Mouse (Mus musculus) C2C12 (cell line): ENCODE results near the gene Ppcs. TPM values are rescaled to one million over a fixed set of nuclear protein-coding genes. Genes with fewer than 3 reads are reported as not detected.

Experiments used
- H3K27me3 ChIP-seq: one replicate; pipeline ENCODE4 v1.6.1; 2011; ENCODE audit not compliant: control insufficient read depth, insufficient read depth, insufficient read length
- H3K36me3 ChIP-seq: one replicate; pipeline ENCODE4 v1.6.1; 2011; ENCODE audit not compliant: control insufficient read depth, insufficient read depth
- H3K4me3 ChIP-seq: one replicate; pipeline ENCODE4 v1.5.1; 2011; ENCODE audit warnings: mild to moderate bottlenecking, control low read depth; ENCODE audit not compliant: poor library complexity, insufficient read depth, severe bottlenecking
- H3K79me2 ChIP-seq: one replicate; pipeline ENCODE4 v1.6.1; 2011; ENCODE audit not compliant: control insufficient read depth, insufficient read depth
- H3K79me3 ChIP-seq: one replicate; pipeline ENCODE4 v1.6.1; 2011; ENCODE audit warnings: low read depth, control low read depth
- H3ac ChIP-seq: one replicate; pipeline ENCODE3; 2011; ENCODE audit warnings: low read depth; ENCODE audit not compliant: control insufficient read depth, insufficient read length
- CEBPB ChIP-seq: IDR thresholded peaks from one replicate; pipeline ENCODE4 v1.6.1; 2011; ENCODE audit warnings: low read depth, mild to moderate bottlenecking, control low read depth, moderate library complexity
- CTCF ChIP-seq: IDR thresholded peaks from one replicate; pipeline ENCODE4 v1.5.1; 2011; ENCODE audit not compliant: control insufficient read depth, insufficient read depth, insufficient read length
- FOSL1 ChIP-seq: IDR thresholded peaks from one replicate; pipeline ENCODE4 v1.8.0; 2011; ENCODE audit warnings: mild to moderate bottlenecking, low read length; ENCODE audit not compliant: poor library complexity, insufficient read depth, severe bottlenecking
- MAX ChIP-seq: IDR thresholded peaks from one replicate; pipeline ENCODE4 v1.6.1; 2011; ENCODE audit warnings: mild to moderate bottlenecking, control low read depth
- MYOD1 ChIP-seq: IDR thresholded peaks from one replicate; pipeline ENCODE4 v1.6.1; 2011; ENCODE audit warnings: low read depth; ENCODE audit not compliant: control insufficient read depth, insufficient read length
- MYOG ChIP-seq: IDR thresholded peaks from one replicate; pipeline ENCODE4 v1.6.1; 2011; ENCODE audit not compliant: control insufficient read depth, insufficient read length; ENCODE audit errors: extremely low read depth
- USF1 ChIP-seq: IDR thresholded peaks from one replicate; pipeline ENCODE4 v1.6.1; 2011; ENCODE audit warnings: low read depth, mild to moderate bottlenecking, control low read depth, moderate library complexity
- polyA plus RNA-seq: library from polyadenylated mRNA; unstranded; fragments of >200 nt; fragmentation: generic; extraction: Trizol; gene quantifications from one replicate; pipeline ENCODE4 v1.2.1, GENCODE M21; 2012; ENCODE audit warnings: missing spikeins

Ppcs gene
- polyA plus RNA-seq, 1 experiment = 17.9 TPM

GRCm38 (mm10) chr4:119427680-119428079 lies 5.5 kb upstream of the Ppcs start:
- Histone ChIP-seq H3K4me3 (no peak overlapping the region), H3K36me3 (no peaks in the 10 kb centered on the region), H3K27me3 (peaks cover 4% of the 10 kb centered on the region), H3K79me3 (no peaks in the 10 kb centered on the region), H3ac (no peak overlapping the region), H3K79me2 (no peaks in the 10 kb centered on the region)
- TF ChIP-seq MAX = no peak
- TF ChIP-seq CEBPB = no peak

- no peak overlapping the region for H3ac ChIP-seq
- H3K79me3 ChIP-seq = no peaks in the 10 kb centered on the region
- H3K36me3 ChIP-seq = no peaks in the 10 kb centered on the region
- H3K79me2 ChIP-seq = no peaks in the 10 kb centered on the region
- TF ChIP-seq MYOD1 (no peak), CTCF (no peak), MAX (no peak), USF1 (no peak), MYOG (no peak), CEBPB (no peak), FOSL1 (no peak)
- no peaks in the 10 kb centered on the region for H3K27me3 ChIP-seq
- no peak overlapping the region for H3K4me3 ChIP-seq
Observed at GRCm38 (mm10) chr4:119425601-119426000, 3.4 kb upstream of the Ppcs start.

GRCm38 (mm10) chr4:119425077-119425476 lies 2.9 kb upstream of the Ppcs start:
- Histone ChIP-seq H3K79me2 (no peaks in the 10 kb centered on the region), H3K4me3 (no peak overlapping the region), H3K27me3 (no peaks in the 10 kb centered on the region), H3ac (no peak overlapping the region), H3K79me3 (no peaks in the 10 kb centered on the region), H3K36me3 (no peaks in the 10 kb centered on the region)
- TF ChIP-seq MAX (no peak), CTCF (no peak), MYOG (no peak), CEBPB (no peak), FOSL1 (no peak), USF1 (no peak), MYOD1 (no peak)

GRCm38 (mm10) chr4:119421921-119422293 lies 313 bp downstream of the Ppcs start:
- Histone ChIP-seq H3K36me3 (peaks cover 4% of the 10 kb centered on the region), H3K79me3 (no peaks in the 10 kb centered on the region), H3ac (peak overlapping the region; percentile 91), H3K4me3 (peak overlapping the region; percentile 63), H3K27me3 (no peaks in the 10 kb centered on the region), H3K79me2 (no peaks in the 10 kb centered on the region)
- TF ChIP-seq CTCF (no peak), MYOG (no peak), MYOD1 (no peak), MAX (no peak), CEBPB (no peak), FOSL1 (no peak)

- peak overlapping the region; percentile 63 for H3K4me3 ChIP-seq
- TF ChIP-seq USF1 (no peak), CTCF (no peak), MYOG (no peak)
- H3K36me3 ChIP-seq = peaks cover 4% of the 10 kb centered on the region
- no peaks in the 10 kb centered on the region for H3K79me3 ChIP-seq
- no peak overlapping the region for H3ac ChIP-seq
- H3K79me2 ChIP-seq = no peaks in the 10 kb centered on the region
- H3K27me3 ChIP-seq = no peaks in the 10 kb centered on the region
Observed at GRCm38 (mm10) chr4:119421191-119421590, 1.0 kb downstream of the Ppcs start.

- no peak for TF ChIP-seq CTCF
- TF ChIP-seq USF1 = no peak
- TF ChIP-seq MYOD1 = no peak
- TF ChIP-seq MAX = no peak
- no peak for TF ChIP-seq CEBPB
- TF ChIP-seq MYOG = no peak
- TF ChIP-seq FOSL1 = no peak
- Histone ChIP-seq H3K36me3 (peaks cover 4% of the 10 kb centered on the region), H3K27me3 (no peaks in the 10 kb centered on the region), H3K79me2 (no peaks in the 10 kb centered on the region), H3ac (no peak overlapping the region), H3K79me3 (no peaks in the 10 kb centered on the region), H3K4me3 (no peak overlapping the region)
Observed at GRCm38 (mm10) chr4:119417894-119418293, 4.3 kb downstream of the Ppcs start.
